Mouse (Mus musculus) megakaryocyte-erythroid progenitor cell, adult 5-6 weeks (primary cell): ENCODE measurements around the gene Zdhhc22. TPM values are rescaled to one million over a fixed set of nuclear protein-coding genes. Genes with fewer than 3 reads are reported as not detected.

Experiments used
- ATAC-seq: replicated peaks from 2 replicates; pipeline ENCODE4 v1.8.0; 2016; ENCODE audit warnings: mild to moderate bottlenecking, inconsistent platforms; ENCODE audit not compliant: severe bottlenecking, poor library complexity, low FRiP score, low TSS enrichment
- total RNA-seq, 2 experiments: library from RNA; stranded (forward) in 1 of 2; stranded (reverse) in 1 of 2; fragments of 200-1000, 215-1000 nt in 1 of 2; fragments of >200 nt in 1 of 2; fragmentation: Nextera tagmentation in 1 of 2; gene quantifications; 2 replicates each; pipeline ENCODE4 v1.2.3; 2014 to 2017

Zdhhc22 gene
- total RNA-seq, 2 experiments from 2014 or later: not detected

GRCm38 (mm10) chr12:86999283-86999820 lies 9.1 kb upstream of the Zdhhc22 start:
- no peak for ATAC-seq

GRCm38 (mm10) chr12:86998699-86999098 lies 8.5 kb upstream of the Zdhhc22 start:
- ATAC-seq: no peak

- ATAC-seq: no peak
These were observed 5.7 kb upstream of the Zdhhc22 start for GRCm38 (mm10) chr12:86995931-86996330.

GRCm38 (mm10) chr12:86994776-86995175 lies 4.5 kb upstream of the Zdhhc22 start:
- ATAC-seq: no peak

- ATAC-seq: no peak
These were observed 3.9 kb upstream of the Zdhhc22 start for GRCm38 (mm10) chr12:86994166-86994565.

GRCm38 (mm10) chr12:86990755-86991110 lies 503 bp upstream of the Zdhhc22 start:
- no peak for ATAC-seq

GRCm38 (mm10) chr12:86989378-86989777 lies 852 bp downstream of the Zdhhc22 start:
- ATAC-seq: no peak

GRCm38 (mm10) chr12:86988227-86988626 lies 2.0 kb downstream of the Zdhhc22 start:
- ATAC-seq: no peak

- ATAC-seq: no peak
These were observed 3.7 kb downstream of the Zdhhc22 start for GRCm38 (mm10) chr12:86986562-86986961.

GRCm38 (mm10) chr12:86984194-86984555 lies 6.1 kb downstream of the Zdhhc22 start:
- ATAC-seq: peak; percentile 62

GRCm38 (mm10) chr12:86983470-86984193 lies 6.6 kb downstream of the Zdhhc22 start:
- peak; percentile 80 for ATAC-seq

GRCm38 (mm10) chr12:86981180-86981579 lies 9.1 kb downstream of the Zdhhc22 start:
- ATAC-seq: 0 out of 2 replicates have a peak, but pooled peaks have one; percentile 38

- ATAC-seq: no peak
These were observed 12.4 kb downstream of the Zdhhc22 start for GRCm38 (mm10) chr12:86977833-86978232.

- no peak for ATAC-seq
These were observed 13.6 kb downstream of the Zdhhc22 start for GRCm38 (mm10) chr12:86976511-86977168.

GRCm38 (mm10) chr12:86975761-86976160 lies 14.5 kb downstream of the Zdhhc22 start:
- ATAC-seq: no peak

GRCm38 (mm10) chr12:86974387-86975288 lies 15.6 kb downstream of the Zdhhc22 start:
- peak; percentile 64 for ATAC-seq

GRCm38 (mm10) chr12:86973706-86974105 lies 16.5 kb downstream of the Zdhhc22 start:
- no peak for ATAC-seq

GRCm38 (mm10) chr12:86973216-86973615 lies 17.0 kb downstream of the Zdhhc22 start:
- ATAC-seq: 0 out of 2 replicates have a peak, but pooled peaks have one; percentile 19

GRCm38 (mm10) chr12:86971089-86971488 lies 19.1 kb downstream of the Zdhhc22 start:
- ATAC-seq: no peak

- ATAC-seq: no peak
These were observed 21.0 kb downstream of the Zdhhc22 start for GRCm38 (mm10) chr12:86969220-86969601.
